Mouse (Mus musculus): ENCODE results near the gene Smg6.

Gene Smg6

DNA sequence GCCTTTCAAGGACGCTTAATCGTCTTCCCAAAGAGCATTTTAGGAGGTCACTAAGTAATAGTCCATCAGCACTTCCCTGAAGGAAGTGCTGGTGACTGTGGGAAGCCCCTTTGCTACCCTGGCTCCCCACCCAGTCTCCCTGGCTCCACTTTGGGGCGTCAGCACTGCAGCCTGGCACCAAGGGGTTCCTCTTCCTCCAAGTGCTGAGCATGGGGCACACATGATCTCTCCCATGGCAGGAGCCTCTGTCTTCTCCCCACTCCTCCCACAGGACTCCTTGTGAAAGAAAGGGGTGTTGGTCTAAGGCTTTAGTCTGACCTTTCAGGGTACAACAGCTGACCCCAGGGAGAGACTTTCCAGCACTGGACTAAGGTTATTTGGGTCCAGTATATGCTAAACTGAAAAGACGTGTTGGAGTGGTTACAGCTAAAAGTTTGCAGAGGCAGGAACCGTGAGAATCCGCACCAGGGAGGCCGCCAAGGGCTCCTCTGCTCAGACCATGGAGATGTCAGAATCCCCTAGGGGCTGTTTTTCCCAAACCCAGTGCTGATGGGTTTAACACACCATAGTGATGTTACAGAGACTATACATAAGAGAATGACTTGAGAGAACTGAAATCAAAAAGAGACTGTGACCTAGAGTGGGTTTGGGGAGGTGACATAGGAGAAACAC is 122.2 kb downstream of the Smg6 start:
- DNase-seq (ENCODE audit: low spot score), result peak; percentile 28

DNA sequence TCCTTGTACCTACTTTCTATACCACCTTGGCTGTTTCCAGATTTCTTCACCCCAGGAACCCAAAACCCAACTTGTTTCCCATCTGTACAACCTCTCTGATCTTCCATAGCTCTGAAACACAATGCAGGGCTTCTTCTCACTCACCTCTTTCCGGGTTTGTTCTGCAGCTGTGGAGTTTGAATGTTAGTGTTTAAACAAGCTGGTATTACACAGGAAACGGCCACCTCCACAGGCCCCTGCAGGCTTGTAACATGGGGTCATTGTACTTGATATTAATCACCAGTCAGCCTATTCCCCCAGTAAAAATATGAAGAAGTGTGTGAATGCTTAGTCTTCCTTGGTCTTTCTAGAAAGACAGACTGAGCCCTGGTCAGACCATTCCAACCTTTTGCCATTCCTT is 123.5 kb downstream of the Smg6 start:
- DNase-seq (ENCODE audit: low spot score), result no peak

DNA sequence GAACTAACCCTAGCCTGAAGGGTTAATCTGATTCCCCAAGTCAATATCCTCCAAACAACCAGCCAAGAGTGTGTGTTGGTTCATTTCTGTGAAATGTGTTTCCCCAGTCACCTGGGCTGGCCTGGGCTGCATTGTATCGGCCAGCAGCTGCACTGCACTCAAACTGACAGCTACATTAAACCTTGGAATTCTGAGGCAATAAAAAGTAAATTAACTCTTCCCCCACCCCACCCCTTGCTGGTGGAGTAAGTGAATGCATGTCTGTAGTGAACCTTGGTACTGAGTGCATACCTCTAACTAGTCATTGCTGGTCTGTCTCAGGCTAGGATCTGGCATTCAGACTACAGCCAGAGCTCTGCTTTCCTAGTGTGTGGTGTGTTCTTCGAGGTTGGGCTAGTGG is 124.2 kb downstream of the Smg6 start:
- peak; percentile 27 for DNase-seq (ENCODE audit: low spot score)

DNA sequence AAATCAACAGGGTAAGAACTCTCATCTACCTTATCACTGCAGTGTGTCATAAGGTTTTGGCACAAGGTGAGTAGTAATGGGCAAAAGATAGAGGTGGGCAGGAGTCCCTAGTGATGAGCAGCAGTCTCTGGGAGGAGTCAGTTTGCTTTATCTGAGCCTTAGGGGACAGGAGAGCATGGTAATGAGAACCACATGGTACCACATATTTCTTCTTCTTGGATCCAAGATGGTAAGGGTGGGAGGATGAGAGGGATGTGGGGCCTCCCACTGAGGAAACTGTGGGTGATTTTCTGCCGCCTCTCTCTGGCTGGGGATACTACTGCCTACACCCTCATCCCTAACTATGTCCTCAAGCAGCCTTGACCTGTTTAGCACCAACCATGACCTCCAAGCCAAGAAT is 125.6 kb downstream of the Smg6 start:
- DNase-seq (ENCODE audit: low spot score), result no peak

DNA sequence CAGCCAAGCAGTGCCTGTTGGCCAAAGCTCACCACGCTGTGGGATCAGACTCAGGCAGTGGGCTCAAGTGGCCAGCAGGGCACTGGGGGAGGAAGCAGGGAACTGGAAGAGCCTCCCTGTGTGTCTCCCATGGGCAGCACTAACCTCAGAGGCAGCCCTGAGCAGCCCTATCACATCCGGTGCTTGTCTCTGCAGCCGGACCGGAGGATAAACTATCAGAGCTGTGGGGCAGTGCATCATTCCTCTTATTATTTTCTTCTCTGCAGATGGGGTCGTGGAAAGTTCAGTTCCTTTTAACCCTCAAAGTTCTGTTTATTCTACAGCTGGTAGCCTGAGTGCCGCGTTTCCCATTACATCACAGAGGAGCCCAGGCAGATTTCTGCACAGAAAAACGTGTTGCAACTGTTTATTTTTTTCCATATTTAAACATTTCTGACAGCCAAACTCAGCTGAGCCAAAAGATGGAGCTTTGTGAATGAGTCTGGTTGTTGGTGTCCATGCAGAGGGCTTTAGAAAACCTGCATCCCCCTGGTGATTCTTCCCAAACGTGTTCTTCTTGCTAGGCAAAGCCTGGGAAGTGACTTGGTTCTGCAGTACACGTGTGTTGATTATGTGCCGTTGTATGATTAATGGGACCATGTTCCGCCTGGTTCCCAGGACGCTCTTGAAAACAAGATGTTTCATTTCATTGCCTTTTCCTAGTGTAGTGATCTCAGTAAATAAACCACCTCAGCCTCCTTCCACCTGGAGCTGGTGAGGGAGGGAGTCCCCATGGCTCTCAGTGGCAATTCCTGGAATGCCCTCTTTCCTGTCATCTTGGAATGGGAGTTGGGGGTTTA is 126.3 kb downstream of the Smg6 start:
- DNase-seq (ENCODE audit: low spot score), result peak; percentile 49

DNA sequence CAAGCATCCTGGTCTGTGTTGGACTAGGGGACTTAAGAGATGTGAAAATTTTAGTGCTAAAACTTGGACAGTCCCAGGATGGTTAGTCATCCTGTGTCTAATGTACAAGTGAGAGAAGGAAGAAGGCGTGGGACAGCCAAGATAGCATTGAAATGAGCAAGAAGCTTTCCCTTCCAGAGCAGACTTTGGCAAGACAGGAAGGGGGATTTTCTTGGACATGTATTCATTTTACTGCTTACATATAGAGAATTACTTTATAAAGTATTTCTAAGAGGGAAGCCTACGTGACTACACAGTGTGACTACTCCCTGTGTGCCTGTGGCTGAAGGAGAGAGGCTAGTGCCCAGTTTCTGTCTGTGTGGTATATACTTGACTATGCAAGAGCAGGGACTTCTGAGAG is 127.4 kb downstream of the Smg6 start:
- DNase-seq (ENCODE audit: low spot score), result peak; percentile 7

DNA sequence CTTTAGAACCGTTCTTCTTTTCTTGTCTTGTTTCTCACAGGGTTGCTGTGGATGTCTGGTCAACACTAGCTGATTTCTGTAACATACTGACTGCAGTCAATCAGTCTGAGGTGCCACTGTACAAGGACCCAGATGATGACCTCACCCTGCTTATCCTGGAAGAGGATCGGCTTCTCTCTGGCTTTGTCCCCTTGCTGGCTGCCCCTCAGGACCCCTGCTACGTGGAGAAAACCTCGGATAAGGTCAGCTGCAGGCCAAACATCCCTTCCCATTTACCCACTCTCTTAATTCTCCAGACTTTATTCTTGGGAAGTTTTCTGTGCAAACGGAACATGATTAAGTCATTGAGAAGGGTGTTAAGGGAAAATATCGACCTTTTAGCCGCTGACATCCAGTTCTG is 128.1 kb downstream of the Smg6 start:
- peak; percentile 25 for DNase-seq (ENCODE audit: low spot score)

DNA sequence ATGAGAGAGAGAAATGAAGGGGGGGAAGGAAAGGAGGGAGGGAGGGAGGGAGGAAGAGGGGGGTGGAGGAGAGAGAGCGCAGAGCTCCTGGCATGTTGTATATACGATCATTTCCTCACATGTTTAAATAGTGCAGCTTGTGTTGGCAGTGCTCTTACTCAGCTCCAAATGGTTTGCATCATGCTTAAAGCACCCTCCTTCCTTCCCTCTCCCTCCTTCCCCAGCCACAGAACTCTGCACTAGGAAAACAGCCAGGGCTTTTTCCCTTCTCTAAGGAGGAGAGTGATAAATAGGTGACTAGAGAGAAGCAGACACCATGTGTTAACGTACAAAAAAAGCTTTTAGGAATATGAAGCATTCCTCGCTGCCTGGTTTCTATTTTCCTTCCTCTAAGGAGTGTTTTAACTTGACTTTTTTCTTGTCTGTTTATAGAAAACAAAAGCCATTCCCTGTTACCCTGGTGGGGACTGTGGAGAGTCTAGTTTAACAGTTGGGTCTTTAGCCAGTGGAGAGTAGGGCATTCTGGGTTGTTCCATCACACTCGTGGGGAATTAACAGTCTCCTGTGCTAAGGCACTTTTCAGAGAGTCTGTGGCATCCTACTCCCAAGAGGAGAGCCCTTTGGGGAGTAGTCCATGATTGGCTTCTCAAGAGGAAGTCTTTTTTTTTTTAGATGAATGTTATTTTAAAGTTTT is 128.7 kb downstream of the Smg6 start:
- DNase-seq (ENCODE audit: low spot score), result no peak

DNA sequence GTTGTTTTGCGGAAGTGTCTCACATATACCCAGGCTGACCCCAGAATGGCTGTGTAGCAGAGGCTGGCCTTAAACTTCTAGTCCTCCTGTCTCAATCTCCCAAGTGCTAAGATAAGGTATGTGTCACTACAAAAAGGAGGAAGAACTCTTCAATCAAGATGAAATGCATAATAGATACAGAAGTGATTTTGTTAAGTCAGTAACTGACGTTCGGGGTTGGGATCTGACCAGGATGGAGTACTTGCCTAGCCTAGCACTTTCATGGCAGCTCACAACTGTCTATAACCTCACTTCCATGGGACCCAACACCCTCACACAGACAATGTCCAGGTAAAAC is 129.2 kb downstream of the Smg6 start:
- no peak for DNase-seq (ENCODE audit: low spot score)

DNA sequence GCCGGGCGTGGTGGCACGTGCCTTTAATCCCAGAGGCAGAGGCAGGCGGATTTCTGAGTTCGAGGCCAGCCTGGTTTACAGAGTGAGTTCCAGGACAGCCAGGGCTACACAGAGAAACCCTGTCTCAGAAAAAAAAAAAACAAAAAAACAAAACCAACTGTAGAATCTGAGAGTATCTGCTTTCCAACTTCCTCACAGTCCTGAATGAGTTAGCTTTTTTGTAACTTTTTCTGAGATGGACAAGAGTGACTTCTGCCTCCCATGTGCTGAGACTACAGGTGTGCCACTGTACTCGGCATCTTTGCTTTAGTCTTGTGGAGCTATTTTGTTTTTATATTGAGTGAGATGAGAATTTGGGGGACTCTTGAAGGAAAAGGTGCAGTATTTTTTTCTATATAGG is 137.0 kb downstream of the Smg6 start:
- no peak for DNase-seq (ENCODE audit: low spot score)

DNA sequence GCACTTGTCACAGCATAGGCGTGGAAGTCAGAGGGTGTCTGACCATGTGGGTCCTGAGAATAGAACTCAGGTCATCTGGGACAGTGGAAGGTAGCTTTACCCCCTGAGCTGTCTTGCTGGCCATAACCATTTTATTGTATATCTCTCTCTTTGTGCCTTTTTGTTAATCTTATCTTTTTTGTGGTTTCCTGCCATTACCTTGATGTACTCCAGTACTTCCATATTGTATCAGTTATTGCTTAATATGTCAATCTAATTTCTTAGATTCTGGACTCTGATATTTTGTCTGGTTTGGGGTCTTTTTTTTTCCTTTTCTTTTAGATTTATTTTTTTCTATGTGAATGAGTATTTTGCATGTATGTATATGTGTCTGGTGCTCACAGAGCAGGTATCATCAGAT is 138.6 kb downstream of the Smg6 start:
- no peak for DNase-seq (ENCODE audit: low spot score)

DNA sequence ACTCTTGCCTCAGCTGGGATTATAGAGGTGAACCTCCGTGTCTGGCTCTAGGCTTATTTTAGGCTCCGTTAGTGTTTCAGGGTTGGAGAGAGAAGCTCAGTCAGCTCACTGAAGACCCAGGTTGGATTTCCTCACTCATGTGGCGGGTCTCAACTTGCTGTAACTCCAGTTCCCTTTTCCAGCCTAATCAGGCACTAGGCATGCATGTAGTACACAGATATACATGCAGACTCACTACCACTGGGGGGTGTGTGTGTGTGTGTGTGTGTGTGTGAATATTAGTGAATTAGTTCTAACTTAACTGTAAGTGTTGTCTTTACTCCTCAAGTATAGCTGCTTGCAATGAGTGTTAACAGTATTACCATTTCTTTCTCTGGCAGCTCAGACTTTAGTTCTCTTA is 145.7 kb downstream of the Smg6 start:
- DNase-seq (ENCODE audit: low spot score), result no peak

DNA sequence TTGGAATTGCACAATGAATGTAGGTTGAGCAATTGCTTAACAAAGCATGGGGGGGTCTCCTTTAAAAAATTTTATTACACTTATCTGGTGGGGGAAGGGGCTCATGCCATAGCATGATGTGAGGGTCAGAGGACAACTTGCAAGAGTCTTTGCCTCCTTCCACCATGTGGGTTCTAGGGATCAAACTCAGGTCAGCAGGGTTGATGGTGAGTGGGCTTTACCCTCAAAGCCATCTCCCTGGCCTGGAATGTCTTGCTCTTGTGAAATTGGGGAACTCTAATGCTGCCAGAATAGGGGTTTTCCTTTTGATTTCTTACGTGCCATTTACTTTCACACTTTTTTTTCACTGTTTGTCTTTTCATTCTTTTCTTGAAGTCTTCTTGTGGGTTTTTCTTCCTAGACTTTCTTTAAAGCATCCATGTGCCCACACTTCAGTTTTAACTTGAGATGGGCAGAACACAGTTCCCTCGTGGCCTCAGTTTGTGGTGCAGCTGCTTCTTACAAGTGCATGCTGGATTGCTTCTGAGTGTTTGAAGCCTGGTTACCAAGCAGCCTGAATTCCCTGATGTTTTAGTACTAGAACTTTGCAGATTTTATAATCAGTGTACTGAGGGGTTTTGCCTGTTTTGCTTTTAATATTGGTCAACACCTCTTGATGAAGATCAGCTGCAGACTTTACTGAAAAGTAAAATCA is 147.5 kb downstream of the Smg6 start:
- no peak for DNase-seq (ENCODE audit: low spot score)

DNA sequence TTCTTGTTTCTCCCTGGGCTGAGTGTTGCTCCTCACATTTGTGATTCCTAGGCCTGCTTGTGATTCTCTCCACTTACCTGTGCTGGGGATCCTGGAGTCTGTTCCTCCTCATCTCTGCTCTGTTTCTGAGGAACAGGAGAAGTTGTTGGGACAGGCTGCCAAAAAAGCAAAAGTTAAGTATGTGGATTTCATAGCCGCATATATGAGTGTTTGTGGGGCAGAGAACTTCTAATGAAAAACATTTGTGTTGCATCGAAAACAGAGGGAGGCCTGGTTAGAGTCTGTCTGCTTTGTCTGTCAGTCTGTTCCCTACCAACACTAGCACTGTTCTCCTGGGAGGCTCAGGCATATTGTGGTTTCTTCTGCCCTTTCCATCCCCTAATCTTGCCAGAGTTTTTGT is 148.1 kb downstream of the Smg6 start:
- DNase-seq (ENCODE audit: low spot score), result no peak

DNA sequence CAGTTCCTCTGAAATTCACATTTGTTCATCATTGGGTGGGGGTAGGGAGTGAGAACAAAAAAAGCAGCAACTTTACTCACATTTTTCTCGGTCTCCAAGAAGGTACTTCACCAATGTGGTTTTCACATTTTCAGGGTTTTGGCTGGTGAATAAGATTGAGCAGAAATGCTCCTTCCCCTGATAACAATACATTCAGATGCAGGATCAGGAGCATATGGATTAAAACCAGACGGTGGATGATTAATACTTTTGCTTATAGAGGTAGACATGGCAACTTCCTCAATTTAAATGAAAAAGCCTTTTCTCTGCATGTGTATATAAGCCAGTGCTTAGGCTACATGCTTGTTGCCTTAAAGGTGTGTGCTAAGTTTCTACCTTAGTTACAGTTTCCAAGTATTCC is 148.9 kb downstream of the Smg6 start:
- DNase-seq (ENCODE audit: low spot score), result no peak

DNA sequence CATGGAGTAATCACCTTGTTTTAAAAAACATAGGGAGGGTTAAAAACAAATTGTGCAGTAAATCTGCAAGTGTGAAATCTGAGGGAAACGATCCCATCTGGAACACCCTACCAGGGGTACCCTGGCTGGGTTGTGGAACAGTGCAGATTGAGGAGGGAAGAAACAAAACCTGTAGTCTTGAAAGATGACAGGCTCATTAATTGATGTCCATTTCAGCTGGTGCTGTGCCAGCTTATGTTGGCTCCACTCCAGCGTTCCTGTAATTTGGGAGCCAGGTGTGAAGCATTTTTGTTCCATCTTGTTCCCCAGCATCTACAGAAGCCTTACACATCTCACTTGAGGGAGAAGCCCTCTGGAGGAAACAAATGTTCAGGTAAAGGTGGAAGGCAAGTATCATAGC is 153.0 kb downstream of the Smg6 start:
- no peak for DNase-seq (ENCODE audit: low spot score)

DNA sequence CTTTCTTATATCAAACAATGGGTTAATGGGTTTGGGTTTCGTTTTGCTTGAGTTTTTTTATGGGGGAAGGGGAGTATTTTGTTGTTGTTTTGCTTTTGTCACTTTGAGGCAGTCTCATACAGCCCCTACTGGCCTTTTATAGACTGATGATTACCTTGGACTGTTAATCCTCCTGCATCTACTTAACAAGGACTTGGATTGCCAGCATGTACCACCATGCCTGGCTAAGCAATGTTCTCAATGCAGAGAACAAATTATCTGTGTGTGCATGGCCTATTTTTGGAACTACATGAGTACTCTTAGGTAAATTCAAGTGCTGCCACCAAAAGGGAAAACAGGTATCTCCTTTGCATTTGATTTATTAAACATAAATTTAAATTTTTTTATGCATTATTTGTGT is 157.4 kb downstream of the Smg6 start:
- DNase-seq (ENCODE audit: low spot score), result no peak

DNA sequence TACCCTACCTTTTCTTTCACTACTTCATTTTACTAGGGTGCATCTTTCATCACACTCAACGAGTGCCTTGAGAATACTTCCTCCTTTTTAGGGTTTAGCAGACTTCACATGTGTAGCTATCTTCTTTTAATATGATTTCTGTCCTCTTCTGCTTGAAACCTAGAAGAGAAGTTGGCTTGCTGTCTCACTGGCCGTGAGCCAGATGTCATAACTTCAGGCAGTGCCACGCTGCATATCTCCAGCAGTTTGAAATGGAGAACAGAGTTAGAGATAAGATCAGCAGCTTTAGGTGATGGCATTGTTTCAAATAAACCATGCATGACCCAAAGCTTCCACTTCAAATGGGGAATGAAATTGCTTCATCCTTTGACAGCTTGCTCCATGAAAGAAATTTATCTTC is 166.5 kb downstream of the Smg6 start:
- DNase-seq (ENCODE audit: low spot score), result no peak

DNA sequence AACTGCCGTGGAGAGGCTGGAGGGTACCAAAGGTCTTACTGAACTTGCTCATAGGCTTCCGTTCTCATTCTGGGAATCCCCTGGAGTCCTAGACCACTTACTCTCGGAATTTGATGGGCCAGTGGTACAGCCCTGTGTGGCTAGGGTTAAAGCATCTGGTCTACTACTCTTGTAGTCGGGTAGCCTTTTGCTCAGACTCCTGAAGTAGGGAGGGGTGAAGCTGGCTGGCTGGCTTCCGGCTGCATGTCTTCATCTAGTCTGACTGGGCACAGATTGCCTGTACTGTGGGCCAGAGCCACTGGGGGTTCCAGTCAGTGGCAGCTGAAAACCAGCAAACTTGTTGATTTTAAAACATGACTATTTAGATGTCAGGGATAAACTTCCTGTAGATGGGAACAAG is 167.0 kb downstream of the Smg6 start:
- DNase-seq (ENCODE audit: low spot score), result no peak

DNA sequence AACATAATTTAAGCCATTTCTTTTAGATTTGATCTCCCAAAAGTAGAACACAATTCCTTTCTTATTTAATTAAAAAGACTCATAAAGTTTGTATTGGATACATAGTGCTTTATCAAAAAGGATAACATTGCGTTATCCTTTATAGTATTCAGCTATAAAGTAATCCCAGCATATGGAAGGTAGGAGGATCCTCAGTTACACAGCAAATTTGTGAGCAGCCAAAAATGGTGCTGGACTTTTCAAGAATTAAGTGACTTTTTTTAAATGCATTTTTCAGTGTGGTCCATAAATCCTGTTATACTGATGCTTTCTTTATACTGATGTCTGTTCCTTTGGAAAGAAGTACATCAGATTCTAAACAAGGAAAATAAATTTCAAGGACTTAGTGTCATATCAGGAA is 169.1 kb downstream of the Smg6 start:
- DNase-seq (ENCODE audit: low spot score), result no peak

DNA sequence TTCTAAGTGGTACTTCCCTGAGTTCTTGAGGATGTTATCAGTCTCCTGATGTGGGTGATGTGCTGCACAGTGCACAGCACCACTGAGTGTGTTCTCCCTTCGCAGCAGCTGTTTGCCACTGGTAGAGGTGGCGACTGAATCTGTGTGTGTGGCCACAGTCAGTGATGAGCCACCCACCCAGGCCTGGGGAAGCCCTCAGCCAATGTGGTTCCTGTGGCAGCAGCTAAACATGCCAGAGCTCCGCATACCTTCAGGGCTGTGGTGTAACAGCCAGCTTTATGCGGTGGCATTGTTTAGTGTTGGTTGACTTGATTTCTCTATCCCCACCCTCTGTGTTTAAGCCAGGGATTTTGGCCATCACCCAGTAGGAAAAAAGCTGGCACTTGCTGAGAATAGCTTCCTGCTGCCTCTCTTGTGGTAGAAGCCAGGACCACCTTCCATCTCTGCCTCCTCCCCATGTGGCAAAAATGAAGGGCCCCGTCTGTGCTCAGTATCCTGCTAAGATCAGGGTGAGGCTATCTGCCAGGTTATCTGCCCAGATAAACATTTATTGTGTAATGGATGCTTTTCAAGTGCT is 177.2 kb downstream of the Smg6 start:
- DNase-seq (ENCODE audit: low spot score), result no peak

DNA sequence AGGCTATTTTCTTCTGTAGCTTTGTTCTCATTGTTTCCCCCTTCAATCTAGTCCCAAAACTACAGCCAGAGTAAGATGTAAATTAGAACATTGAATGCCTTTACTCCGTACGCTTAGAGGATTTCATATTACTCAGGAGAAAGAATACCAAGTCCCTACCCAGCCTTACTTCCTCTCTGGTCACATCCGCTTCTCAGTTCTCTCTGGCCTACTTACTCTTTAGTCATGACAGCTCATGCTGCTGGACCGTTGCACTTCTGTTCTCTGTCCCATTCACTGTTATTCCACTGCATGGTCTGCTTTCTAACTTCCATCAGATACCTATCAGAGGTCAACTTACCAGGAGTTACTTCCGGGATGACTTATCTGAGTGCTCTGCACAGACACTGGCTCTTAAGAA is 181.0 kb downstream of the Smg6 start:
- no peak for DNase-seq (ENCODE audit: low spot score)
